Mouse (Mus musculus) lung, postnatal 14 days (tissue): ENCODE measurements at regions not wholly inside any gene's neighbourhood (a gene's known extent, or its start where the extent isn't known, plus 50 kb on each side); places are given as distances from the start of the nearest gene placed in this dataset.

Experiments
- DNase-seq: peaks from one replicate; pipeline ENCODE4 v3.0.0; 2021

DNA sequence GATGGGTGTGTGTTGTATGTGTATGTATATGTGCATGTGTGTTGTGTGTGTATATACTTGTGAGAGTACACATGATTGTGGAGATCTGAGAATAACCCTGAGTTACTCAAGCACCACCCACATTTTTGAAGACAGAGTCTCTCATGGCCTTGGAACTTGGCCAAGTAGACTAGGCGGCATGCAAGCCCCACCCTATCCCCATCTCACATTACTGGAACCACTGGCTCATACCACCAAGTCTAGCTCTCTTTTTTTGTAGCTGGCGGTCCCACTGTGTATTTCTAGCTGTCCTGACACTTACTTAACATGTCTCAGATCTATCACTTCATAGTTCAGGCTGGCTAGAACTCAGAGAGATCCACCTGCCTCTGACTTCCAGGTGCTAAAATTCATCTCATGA is 128.0 kb upstream of the Hs6st1 start:
- no peak for DNase-seq

GRCm38 (mm10) chr1:35941642-35942077 is 126.5 kb upstream of the Hs6st1 start:
- no peak for DNase-seq

GRCm38 (mm10) chr1:35942222-35942621 is 126.0 kb upstream of the Hs6st1 start:
- no peak for DNase-seq

GRCm38 (mm10) chr1:35943800-35944199 is 124.4 kb upstream of the Hs6st1 start:
- DNase-seq: no peak

- no peak for DNase-seq
Measured at GRCm38 (mm10) chr1:35944376-35944775, 123.8 kb upstream of the Hs6st1 start.

DNA sequence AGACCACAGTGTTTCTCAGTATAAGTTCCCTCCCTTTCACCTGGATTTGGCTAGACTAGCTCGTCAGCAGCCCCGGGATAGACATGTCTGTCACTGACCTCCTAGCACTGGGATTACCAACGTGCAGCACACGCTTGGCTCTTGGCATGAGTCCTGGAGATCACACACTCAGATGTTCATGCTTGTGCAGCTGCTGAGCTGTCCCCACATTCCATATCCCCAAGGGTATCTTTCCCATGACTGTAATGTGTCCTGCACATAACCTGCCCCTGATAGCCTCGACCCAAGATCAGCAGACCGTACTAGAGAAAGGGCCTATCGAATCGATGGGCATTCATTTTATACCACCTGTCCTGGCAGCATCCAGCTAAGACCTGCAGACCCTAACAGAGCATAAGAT is 123.4 kb upstream of the Hs6st1 start:
- no peak for DNase-seq

DNA sequence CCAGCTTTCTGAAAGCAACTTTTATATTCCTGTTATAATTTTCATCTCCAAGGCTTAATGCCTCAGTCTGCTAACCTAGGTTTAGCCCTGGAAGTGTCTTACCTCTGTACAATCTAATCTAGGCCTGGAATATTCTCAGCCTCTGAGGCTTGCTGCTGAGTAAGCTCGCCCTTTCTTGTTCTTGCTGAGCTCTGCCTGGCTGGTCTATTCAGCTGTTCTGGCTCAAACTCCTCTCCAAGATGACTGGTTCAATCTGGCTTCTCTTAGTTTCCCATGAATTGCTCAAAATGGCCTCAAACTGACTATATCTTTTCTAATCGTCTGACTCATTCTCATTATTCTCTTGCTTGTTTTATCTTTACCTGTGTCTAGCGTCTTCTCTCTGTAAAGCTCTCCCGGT is 122.6 kb upstream of the Hs6st1 start:
- no peak for DNase-seq

GRCm38 (mm10) chr1:35948104-35948503 is 120.1 kb upstream of the Hs6st1 start:
- no peak for DNase-seq

- no peak for DNase-seq
Measured at GRCm38 (mm10) chr1:35951082-35951481, 117.1 kb upstream of the Hs6st1 start.

DNA sequence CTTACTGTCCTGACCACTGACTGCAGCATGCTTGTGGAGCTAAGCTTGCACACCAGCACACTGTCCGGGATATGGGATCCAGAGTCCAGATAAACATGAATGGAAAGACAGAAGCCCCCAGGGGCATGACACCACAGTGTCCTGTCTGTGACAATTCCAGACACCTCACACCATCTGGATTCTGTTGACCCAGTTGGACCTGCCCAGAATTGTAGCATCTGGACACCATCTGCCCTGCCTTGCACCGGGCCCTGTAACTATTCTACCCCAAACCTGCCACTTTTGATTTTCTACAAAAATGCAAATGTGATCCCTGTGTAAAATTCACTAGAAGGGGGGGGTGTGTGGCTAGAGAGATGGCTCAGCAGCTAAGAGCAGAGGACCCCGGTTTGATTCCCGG is 114.5 kb upstream of the Hs6st1 start:
- DNase-seq: no peak

GRCm38 (mm10) chr1:35957425-35958372 is 110.5 kb upstream of the Hs6st1 start:
- no peak for DNase-seq

GRCm38 (mm10) chr1:35959729-35960128 is 108.5 kb upstream of the Hs6st1 start:
- no peak for DNase-seq

DNA sequence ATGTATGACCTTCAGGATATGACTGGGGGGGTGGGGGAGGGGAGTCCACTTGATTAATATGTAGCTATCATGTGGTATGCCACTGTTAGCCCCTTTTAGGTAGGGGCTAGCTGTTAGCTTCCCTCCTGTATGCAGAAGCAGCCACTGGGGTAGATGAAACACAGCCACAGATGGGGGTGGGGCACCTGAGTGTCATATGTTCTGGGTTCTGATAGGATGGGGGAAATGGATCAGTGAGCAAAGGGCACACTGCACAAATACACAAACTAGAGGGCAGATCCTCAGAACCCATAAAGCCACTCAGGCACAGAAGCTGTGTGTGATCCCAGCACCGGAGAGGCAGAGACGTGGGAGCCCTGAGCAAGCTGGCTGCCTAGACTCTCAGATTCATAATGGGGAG is 107.4 kb upstream of the Hs6st1 start:
- DNase-seq: no peak

- DNase-seq: no peak
Measured at GRCm38 (mm10) chr1:35961923-35962322, 106.3 kb upstream of the Hs6st1 start.

- no peak for DNase-seq
Measured at GRCm38 (mm10) chr1:35968489-35968888, 99.7 kb upstream of the Hs6st1 start.

GRCm38 (mm10) chr1:35971435-35972189 is 96.6 kb upstream of the Hs6st1 start:
- DNase-seq: no peak

GRCm38 (mm10) chr1:35972190-35972584 is 96.0 kb upstream of the Hs6st1 start:
- no peak for DNase-seq

DNA sequence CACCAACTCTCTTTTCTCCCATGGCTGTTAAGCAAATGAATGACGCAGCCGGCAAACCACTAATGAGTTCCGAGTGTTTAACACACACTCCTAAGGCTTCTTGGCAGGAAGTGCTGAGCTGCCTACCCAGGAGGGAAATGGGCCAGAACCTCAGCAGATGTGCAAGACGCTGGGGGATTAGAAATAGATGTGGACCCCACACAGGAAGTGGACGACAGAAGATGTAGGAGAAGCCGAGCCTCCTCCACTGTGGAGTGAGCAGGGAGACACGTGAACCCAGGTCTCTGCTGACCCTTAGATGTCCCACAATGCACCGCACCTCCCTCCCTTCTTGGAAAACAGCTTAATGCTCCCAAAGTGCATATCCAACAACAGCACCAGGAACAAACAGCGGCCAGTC is 94.8 kb upstream of the Hs6st1 start:
- DNase-seq: peak; percentile 30

DNA sequence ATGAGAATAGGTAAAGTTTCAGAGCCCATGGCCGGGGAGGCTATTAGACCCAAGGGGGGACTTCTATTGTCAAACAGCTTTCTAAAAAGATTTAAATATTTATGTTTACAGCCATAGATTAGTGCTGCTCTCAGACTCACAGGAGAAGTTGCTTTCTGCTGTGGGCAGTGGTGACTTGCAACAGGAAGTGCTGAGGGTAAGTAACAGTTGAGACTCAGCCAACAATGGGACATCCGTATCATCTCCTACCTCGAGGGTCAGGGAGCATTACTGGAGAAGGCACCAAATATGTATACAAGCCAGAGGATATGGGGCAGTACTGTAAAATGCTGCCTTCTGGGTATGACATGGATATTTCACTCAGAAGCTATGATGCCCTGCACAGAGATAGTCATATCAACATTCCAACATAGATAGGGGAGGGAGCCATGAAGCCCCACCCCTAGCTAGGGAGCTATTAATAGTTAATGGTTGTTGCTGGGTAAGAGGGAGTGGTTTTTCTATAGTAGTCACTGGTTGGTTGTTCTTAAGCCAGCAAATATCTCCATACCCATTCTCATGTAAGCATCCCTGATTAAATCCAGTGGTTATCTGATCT is 92.5 kb upstream of the Hs6st1 start:
- no peak for DNase-seq

DNA sequence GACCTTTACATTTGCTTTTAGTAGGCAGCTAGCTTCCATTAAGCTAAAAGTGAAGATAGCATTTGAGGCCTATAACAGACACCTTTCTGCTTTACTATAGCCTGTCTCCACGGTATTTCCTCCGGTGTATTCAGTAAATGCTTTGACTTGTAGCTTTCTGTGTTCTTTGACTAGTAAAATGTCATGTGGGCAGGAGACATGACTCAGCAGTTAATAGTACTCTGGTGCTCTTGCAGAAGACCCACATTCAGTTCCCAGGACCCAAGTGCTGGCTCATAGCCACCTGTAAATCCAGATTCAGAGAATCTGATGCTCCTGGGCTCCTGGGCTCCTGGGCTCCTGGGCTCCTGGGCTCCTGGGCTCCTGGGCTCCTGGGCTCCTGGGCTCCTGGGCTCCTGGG is 91.7 kb upstream of the Hs6st1 start:
- DNase-seq: no peak

GRCm38 (mm10) chr1:35978116-35978515 is 90.1 kb upstream of the Hs6st1 start:
- DNase-seq: no peak

DNA sequence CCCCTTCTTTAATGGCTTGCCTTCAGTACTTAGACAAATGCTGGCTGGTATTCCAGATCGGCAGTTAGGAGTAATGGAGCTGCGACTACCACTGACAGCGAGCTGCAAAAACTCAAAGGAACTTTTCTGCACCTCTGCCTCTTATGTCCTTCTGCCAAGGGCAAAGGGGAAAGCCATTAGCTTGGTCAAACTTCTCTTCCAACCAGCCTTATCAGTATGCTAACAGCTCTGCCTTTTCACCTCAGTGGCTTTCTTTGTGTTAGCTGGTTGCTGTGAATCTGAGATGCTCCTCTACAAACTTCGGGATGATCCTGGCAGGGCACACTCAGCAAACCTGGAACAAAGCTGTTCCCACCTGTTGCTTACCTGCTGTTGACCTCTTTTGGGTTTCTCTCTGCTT is 89.4 kb upstream of the Hs6st1 start:
- no peak for DNase-seq

DNA sequence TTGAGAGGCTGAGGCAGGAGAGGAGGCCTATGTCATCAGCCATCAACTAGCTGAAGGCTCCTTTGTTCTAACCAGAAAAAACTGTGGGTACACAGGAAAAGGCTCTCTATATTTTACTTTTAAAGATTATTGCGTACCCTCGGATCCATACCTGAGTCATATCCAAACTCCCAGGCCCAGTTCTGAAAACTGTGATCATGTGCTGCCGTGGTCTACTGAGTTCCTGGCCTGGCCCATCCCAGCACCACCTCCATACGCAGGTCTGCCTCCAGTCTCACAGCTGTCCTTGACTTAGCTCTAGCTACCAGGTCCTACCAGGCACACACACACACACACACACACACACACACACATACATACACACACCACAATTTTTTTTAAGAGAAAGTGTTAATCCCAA is 87.0 kb upstream of the Hs6st1 start:
- no peak for DNase-seq

DNA sequence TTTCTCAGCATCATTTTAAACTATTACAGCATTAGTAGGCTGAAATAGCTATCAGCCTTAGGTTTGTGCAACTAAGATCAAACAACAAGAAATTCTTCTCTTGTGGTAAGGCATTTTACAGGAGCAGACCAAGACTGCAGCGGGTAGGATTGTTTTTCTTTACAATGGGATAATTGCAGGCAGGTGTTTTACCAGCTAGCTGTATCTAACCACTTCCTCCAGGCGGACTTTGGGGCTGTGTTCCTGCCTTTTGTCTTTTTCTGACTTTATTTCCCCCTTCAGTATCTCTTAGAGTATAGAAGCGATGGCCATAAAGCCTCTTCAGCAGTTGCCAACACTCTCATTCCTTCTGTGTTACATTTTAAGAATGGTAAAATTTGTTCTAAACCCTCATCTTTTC is 84.8 kb upstream of the Hs6st1 start:
- no peak for DNase-seq
